Mouse (Mus musculus) limb, embryonic 10.5 days (tissue): Measurements from ENCODE around the gene Ifi47. TPM values are rescaled to one million over a fixed set of nuclear protein-coding genes. Genes with fewer than 3 reads are reported as not detected.
"Not testable (repeated sequence)": the region's sequence is repeated elsewhere in the genome, so short reads cannot be mapped to it uniquely, and the experiment has no call there.

Experiments used
- DNase-seq: peaks from one replicate; pipeline ENCODE4 v3.0.0-alpha.2; 2017; ENCODE audit warnings: low spot score
- H3K27ac ChIP-seq: fragments of 300-500 bp; sonication (generic); 2 replicates; pipeline ENCODE4 v1.5.1; 2016; ENCODE audit warnings: mild to moderate bottlenecking
- H3K27me3 ChIP-seq: fragments of 300-500 bp; sonication (generic); 2 replicates; pipeline ENCODE4 v1.6.1; 2016; ENCODE audit warnings: low read depth, mild to moderate bottlenecking; ENCODE audit not compliant: poor library complexity, severe bottlenecking
- H3K36me3 ChIP-seq: fragments of 300-500 bp; sonication (generic); 2 replicates; pipeline ENCODE4 v1.6.1; 2016; ENCODE audit warnings: mild to moderate bottlenecking, moderate library complexity
- H3K4me1 ChIP-seq: fragments of 300-500 bp; sonication (generic); 2 replicates; pipeline ENCODE4 v1.6.1; 2016
- H3K4me3 ChIP-seq: fragments of 300-500 bp; sonication (generic); 2 replicates; pipeline ENCODE4 v1.5.1; 2016; ENCODE audit warnings: mild to moderate bottlenecking, moderate library complexity
- H3K9me3 ChIP-seq: fragments of 300-500 bp; sonication (generic); replicated peaks from 2 replicates; pipeline ENCODE4 v1.6.1; 2016; ENCODE audit warnings: mild to moderate bottlenecking
- WGBS: fragments of 180-500 bp; shearing (Covaris S2); methylation state at CpG from one replicate; pipeline ENCODE4 v1.1.7; 2016; 5-methylcytosine and 5-hydroxymethylcytosine counted together
- polyA plus RNA-seq: library from polyadenylated mRNA; unstranded; fragments of >200 nt; fragmentation: Nextera tagmentation; extraction: Ambion mirVana; gene quantifications from 2 replicates; pipeline ENCODE4 v1.2.1, GENCODE M21; 2016

The Ifi47 gene
- polyA plus RNA-seq, result 0.45 and 0.49 TPM in 2 replicates

DNA sequence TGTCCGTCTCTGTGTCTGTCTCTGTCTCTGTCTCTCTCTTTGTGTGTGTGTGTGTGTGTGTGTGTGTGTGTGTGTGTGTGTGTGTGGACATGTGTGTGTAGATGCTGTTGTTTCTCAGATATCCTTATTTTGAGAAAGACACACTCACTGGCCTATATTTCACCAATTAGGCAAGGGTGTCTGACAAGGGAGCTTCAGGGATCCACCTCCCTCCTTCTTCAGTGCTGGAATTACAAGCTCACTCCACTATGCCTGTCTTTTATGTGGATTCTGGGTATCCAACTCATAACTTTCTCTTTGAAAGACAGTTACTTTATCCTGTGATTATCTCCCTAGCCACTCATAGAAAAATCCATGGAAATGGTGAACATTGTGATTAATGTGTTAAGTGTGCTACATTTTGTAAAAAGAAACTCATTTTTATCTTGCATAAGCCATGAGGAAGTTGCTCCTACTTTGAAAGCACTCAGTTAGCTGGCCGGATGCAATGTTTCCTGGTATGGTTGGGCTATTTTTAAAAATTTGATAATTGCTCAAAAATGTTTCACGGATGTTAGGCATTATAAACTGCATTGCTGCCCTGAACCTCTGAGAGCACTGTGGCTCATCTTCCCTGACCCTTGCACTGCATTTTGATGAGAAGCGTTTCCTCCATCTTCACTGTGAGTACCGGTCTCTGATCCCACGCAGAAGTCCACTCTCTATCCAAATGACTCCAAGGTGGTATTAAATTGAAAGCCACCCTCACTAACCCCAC lies at the start of gene Ifi47:
Ifi47 (plus strand) TSS at position 587 of the 757 bp plus-strand sequence.
- 78% methylated on average over 6 of the region's 6 CpGs for WGBS
- not testable (repeated sequence) for H3K4me1 ChIP-seq, H3K9me3 ChIP-seq, H3K27me3 ChIP-seq, H3K4me3 ChIP-seq, H3K36me3 ChIP-seq, H3K27ac ChIP-seq, DNase-seq

DNA sequence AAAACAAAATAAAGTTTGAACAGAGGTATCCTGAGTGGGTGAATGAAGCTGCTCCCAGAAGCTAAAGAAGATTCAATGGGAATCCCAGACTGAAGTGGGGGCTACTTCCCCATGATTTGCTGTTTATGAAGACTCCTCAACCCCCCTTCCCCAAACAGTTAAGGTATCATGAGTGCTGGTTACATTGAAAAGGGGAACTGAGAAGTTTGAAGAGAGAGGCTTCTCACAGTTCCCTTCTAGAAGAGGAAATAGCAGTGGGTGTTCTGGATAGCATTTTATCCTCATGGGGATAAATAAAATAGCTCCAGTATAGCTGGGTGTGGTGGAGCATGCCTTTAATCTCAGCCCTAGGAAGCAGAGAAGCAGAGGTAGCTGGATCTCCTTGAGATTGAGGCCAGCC lies 26.3 kb upstream of the Ifi47 start:
- H3K27ac ChIP-seq, H3K4me3 ChIP-seq, H3K36me3 ChIP-seq, H3K27me3 ChIP-seq, H3K4me1 ChIP-seq, H3K9me3 ChIP-seq, DNase-seq: not testable (repeated sequence)

DNA sequence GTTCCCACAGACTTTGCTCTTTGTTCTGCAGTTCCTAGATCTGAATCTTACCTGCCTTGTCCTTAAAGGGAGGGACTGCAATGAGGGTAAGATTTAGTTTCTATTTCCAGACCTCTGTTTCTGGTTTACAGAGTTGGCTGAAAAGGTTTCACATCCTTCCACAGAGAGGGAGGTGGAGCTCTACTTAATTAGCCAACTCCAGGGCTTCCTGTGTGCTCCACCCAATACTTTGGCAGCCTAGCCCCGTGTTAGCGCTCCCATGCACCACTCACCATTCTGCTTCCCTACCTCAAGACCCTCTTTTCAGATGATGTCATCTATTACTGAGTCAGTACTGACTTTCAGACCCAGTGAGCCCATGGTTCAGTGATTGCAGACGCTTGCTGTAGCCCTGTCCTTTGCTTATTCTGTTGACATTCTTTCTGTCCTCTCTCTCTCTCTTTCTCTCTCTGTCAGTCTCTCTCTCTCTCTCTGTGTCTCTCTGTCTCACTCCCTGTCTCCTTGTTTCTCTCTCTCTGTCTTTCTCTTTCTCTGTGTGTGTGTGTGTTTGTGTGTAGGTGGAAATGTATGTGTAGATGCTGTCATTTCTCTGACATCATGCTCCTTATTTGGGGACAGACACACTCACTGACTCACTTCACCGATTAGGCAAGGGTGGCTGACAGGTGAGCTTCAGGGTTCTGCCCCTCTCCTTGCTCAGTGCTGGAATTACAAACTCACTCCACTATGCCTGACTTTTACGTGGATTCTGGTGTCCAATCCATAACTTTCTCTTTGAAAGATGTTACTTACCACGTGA lies 25.1 kb upstream of the Ifi47 start, which contains the start of gene 9930111J21Rik2:
9930111J21Rik2 (minus strand) TSS at position 150 of the 799 bp plus-strand sequence.
- not testable (repeated sequence) for H3K4me1 ChIP-seq, H3K9me3 ChIP-seq, H3K36me3 ChIP-seq, H3K4me3 ChIP-seq, H3K27me3 ChIP-seq, DNase-seq, H3K27ac ChIP-seq
- 80% methylated on average over 1 of the region's 6 CpGs for WGBS

DNA sequence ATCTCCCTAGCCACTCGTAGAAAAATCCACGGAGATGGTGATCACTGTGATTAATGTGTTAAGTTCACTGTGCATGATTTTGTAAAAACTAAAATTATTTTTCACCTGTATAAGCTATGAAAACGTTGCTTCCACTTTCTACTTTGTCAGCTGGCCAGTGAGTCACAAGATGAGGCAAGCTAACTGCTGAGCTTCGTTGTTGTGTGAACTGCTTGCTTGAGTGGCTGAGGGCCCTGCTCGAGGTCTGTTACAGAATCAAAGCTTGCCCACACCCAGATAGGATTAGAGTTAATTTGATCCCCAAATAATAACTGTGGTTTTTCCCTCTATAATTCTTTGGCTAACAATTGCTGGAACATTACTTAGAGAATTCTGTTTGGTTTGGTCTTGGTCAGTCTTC lies 24.5 kb upstream of the Ifi47 start:
- no CpG with 5 or more reads among the region's 5 CpGs for WGBS
- not testable (repeated sequence) for DNase-seq, H3K27ac ChIP-seq

DNA sequence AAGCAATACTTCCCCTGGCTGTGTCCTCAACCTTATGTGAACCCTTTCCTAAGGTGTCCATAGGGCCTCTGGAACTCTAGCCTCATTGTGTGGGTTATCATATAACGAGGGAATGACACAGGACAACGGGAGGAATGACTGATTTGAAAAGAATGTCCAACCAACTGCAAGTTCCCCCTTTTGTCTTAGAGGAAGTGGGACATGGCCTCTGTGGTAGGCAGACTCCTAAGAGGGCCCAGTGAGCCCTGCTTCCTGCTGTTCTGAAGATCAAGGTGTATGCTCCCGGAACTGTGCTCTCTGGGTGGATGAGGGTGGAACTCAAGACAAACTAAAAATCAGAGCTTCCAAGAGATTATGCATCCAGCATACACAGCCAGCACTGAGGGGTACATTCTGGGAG lies 16.3 kb upstream of the Ifi47 start:
- not testable (repeated sequence) for H3K36me3 ChIP-seq, H3K4me3 ChIP-seq, H3K27me3 ChIP-seq, H3K4me1 ChIP-seq, H3K9me3 ChIP-seq, DNase-seq, H3K27ac ChIP-seq
- 85% methylated on average over 2 of the region's 3 CpGs for WGBS

More for the DNA sequence above, 24.5 kb upstream of the Ifi47 start:
- not testable (repeated sequence) for H3K36me3 ChIP-seq, H3K4me3 ChIP-seq, H3K9me3 ChIP-seq, H3K4me1 ChIP-seq, H3K27me3 ChIP-seq

DNA sequence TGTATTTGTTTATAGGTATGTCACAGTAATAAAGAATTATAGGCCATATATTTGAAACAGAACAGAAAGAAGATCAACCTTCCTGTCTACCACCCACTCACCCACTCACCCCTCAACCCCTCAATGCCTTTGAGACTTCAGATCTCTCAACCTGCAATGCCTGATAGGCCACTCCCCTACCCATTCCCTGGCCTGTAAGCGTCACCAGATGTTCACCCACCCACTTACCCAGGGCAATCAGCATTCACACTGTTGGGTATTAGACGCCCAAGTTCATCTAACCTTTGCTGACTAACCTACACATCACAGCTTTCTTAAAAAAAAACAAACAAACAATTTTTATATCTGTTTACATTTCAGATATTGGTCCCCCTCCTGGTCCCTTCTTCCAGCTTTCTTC lies 14.5 kb upstream of the Ifi47 start:
- H3K36me3 ChIP-seq, H3K27me3 ChIP-seq, H3K4me3 ChIP-seq, DNase-seq, H3K9me3 ChIP-seq, H3K27ac ChIP-seq, H3K4me1 ChIP-seq: not testable (repeated sequence)
- WGBS, result 63% methylated on average over 2 of the region's 2 CpGs

DNA sequence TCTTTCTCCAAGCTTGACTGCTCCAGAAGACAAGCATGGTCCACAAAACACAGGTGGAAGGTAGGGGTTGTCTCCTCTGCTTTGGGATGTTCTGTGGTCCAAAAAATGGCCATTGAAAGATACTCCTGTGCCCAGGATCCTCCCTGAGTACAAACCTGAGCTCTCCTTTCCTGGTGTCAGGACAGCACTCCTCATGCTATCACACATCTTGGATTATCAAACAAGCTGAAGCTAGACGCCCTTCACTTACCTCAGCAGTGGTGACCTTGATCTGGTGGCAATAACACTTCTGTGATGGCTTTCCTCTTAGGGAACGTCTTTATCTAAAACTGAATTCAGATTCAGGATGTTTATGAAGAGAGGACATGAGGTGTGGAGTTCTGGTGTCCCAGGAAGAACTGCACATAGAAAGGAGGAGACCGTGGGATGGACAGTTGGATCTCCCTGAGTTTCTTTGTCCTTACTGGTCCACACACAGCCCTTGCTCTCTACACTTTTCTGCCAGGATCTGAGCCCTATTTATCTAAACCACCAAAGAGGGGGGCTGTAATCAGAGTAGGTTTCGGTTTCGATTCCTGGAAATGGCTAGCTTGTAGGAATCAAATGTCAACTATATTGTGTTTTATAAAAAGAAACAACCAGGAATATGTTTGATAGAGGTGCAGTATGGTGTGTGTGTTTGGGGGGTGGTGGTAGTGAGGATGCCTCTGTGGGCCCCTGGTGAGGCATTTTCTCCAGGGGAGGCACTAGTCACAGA lies 12.5 kb upstream of the Ifi47 start, which contains the start of gene Tgtp2:
Tgtp2 (minus strand) TSS at position 494 of the 757 bp plus-strand sequence.
- H3K4me3 ChIP-seq, DNase-seq, H3K4me1 ChIP-seq, H3K9me3 ChIP-seq, H3K27me3 ChIP-seq, H3K36me3 ChIP-seq, H3K27ac ChIP-seq: not testable (repeated sequence)
- WGBS, result 81% methylated on average over 5 of the region's 5 CpGs

DNA sequence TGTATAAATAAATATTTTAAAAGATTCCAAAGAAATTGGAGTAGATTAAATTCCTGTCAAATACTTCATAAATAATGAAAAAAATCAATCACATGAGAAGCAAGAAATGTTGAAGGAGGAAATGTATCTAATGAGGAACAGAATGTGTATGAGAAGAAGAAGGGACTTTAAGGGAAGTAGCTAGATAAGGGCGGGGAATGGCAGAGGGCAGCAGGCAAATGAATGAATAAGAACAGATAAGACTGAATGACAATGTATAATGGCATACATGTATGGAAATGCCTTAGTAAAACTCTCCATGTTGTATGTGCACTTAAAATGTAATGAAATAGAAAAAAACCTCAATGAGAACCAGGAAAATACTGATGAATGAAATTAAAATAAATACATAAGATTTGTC lies 8.0 kb upstream of the Ifi47 start:
- no peaks in the 10 kb centered on the region for H3K9me3 ChIP-seq
- H3K4me1 ChIP-seq, result no peaks in the 10 kb centered on the region
- no peak overlapping the region for H3K27ac ChIP-seq
- no peaks in the 10 kb centered on the region for H3K27me3 ChIP-seq
- no peak overlapping the region for H3K4me3 ChIP-seq
- H3K36me3 ChIP-seq, result no peaks in the 10 kb centered on the region
- DNase-seq, result no peak
- WGBS, result 91% methylated on average over 1 of the region's 1 CpGs

DNA sequence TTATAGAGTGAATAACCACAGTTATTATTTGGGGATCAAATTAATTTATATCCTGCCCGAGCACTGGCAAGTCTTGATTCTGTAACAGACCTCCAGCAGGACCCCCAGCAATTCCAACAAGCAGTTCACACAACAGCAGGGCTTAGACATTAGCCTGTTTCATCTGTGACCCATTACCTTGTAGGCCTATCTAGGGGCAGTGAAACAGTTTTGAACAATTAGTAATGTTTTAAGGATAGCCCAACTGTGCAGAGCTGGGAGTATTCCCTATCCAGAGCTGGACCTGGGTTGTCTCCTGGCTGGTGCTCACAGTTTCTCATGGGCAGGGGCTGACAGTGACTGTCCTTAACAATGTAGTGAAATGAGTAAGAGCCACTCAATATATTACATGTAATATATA lies 625 bp downstream of the Ifi47 start:
- Histone ChIP-seq H3K27me3 (no peaks in the 10 kb centered on the region), H3K4me1 (no peaks in the 10 kb centered on the region), H3K36me3 (no peaks in the 10 kb centered on the region), H3K9me3 (no peaks in the 10 kb centered on the region), H3K4me3 (no peak overlapping the region), H3K27ac (no peak overlapping the region)
- no peak for DNase-seq
- WGBS, result 85% methylated on average over 1 of the region's 1 CpGs

DNA sequence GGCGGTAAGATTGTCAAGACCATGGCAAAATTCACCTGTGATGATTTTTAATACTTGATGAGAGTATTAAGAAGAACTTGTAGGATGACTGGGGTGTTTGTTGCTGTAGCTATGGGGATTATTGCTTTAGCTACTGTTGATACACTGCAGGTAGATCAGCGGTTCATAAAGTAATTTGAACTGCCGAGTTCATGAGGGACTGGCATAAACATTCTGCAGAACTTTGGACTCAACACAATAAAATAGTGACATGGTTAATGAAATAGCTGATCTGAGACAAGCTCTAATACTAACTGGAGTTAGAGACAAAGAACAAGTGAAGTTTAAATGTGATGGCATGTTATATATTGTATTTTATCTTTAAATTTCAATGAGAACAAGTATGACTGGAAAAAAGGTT lies 2.3 kb downstream of the Ifi47 start:
- WGBS, result 89% methylated on average over 3 of the region's 3 CpGs
- Histone ChIP-seq H3K4me3 (no peak overlapping the region), H3K27me3 (no peaks in the 10 kb centered on the region), H3K36me3 (no peaks in the 10 kb centered on the region), H3K9me3 (no peaks in the 10 kb centered on the region), H3K4me1 (no peaks in the 10 kb centered on the region), H3K27ac (no peak overlapping the region)
- DNase-seq, result no peak

DNA sequence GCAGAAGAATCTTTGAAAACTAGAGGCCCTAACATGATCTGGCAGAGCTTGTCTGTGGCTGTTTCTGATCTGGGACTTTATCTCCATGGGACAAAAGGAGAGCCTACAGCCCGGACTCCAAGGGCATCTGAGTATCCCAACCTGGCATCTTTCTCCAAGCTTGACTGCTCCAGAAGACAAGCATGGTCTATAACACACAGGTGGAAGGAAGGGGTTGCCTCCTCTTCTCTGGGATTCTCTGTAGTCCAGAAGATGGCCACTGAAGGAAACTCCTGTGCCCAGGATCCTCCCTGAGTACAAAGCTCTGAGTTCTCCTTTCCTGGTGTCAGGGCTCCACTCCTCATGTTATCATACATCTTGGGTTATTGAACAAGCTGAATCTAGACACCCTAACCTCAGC lies 4.2 kb downstream of the Ifi47 start:
- Histone ChIP-seq H3K4me1 (no peaks in the 10 kb centered on the region), H3K36me3 (no peaks in the 10 kb centered on the region), H3K9me3 (no peaks in the 10 kb centered on the region), H3K4me3 (no peak overlapping the region), H3K27ac (no peak overlapping the region), H3K27me3 (no peaks in the 10 kb centered on the region)
- DNase-seq, result no peak
- 72% methylated on average over 1 of the region's 1 CpGs for WGBS

DNA sequence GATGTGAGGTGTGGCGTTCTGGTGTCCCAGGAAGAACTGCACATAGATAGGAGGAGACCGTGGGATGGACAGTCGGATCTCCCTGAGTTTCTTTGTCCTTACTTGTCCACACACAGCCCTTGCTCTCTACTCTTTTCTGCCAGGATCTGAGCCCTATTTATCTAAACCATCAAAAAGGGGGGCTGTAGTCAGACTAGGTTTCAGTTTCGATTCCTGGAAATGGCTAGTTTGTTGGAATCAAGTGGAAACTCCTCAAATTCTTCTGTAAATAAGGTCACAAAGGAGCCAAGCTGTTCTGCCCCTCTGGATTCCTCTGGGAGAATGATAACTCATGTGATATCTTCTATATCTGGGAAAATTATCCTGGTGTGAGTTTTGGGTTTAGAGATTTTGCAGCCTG lies 5.0 kb downstream of the Ifi47 start:
- WGBS, result 75% methylated on average over 4 of the region's 4 CpGs
- Histone ChIP-seq H3K9me3 (no peaks in the 10 kb centered on the region), H3K4me1 (no peaks in the 10 kb centered on the region), H3K36me3 (no peaks in the 10 kb centered on the region), H3K4me3 (no peak overlapping the region), H3K27me3 (no peaks in the 10 kb centered on the region), H3K27ac (no peak overlapping the region)
- DNase-seq, result no peak

DNA sequence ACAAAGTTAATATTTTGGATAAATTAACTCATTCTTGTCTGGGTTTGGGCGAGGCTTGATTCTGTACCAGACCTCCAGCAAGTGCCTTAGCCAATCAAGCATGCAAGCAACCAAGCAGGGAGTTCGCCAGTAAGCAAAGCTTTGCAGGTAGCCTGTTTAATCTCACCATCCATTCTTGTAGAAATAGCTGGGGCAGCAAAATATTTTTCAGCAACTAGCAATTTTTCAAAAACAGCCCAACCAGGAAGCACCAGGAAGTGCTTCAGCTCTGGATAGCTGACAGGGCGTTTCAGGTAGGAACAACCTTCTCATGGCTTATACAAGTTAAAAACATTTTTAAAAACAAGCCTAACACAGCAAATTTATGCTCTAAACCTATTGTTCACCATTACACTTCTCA lies 5.5 kb downstream of the Ifi47 start:
- H3K27ac ChIP-seq, result no peak overlapping the region
- 80% methylated on average over 3 of the region's 3 CpGs for WGBS
- H3K27me3 ChIP-seq, result no peaks in the 10 kb centered on the region
- no peak for DNase-seq
- no peaks in the 10 kb centered on the region for H3K36me3 ChIP-seq
- no peaks in the 10 kb centered on the region for H3K4me1 ChIP-seq
- no peaks in the 10 kb centered on the region for H3K9me3 ChIP-seq
- H3K4me3 ChIP-seq, result no peak overlapping the region
